Mouse (Mus musculus) stomach, postnatal 0 days (tissue): ENCODE measurements around the gene Tlr2. TPM values are rescaled to one million over a fixed set of nuclear protein-coding genes. Genes with fewer than 3 reads are reported as not detected.

ENCODE experiments used
- ATAC-seq: fragments of 200-750 bp; cut with Nextera tagmentation; 2 replicates; pipeline ENCODE4 v1.8.0; 2017; ENCODE audit not compliant: low FRiP score, low TSS enrichment
- DNase-seq: peaks from one replicate; pipeline ENCODE4 v3.0.0-alpha.2; 2016; ENCODE audit warnings: low spot score
- H3K27ac ChIP-seq: fragments of 300-500 bp; sonication (generic); replicated peaks from 2 replicates; pipeline ENCODE4 v1.5.1; 2014; ENCODE audit warnings: mild to moderate bottlenecking, control low read depth
- H3K27me3 ChIP-seq: fragments of 300-500 bp; sonication (generic); 2 replicates; pipeline ENCODE4 v1.6.1; 2014; ENCODE audit warnings: low read length; ENCODE audit not compliant: control insufficient read depth, insufficient read depth
- H3K36me3 ChIP-seq: fragments of 300-500 bp; sonication (generic); 2 replicates; pipeline ENCODE4 v1.6.1; 2014; ENCODE audit warnings: low read length, mixed read lengths; ENCODE audit not compliant: control insufficient read depth, insufficient read depth
- H3K4me1 ChIP-seq: fragments of 300-500 bp; sonication (generic); replicated peaks from 2 replicates; pipeline ENCODE4 v1.6.1; 2014; ENCODE audit warnings: antibody characterized with exemption; ENCODE audit not compliant: control insufficient read depth, insufficient read depth
- H3K4me2 ChIP-seq: fragments of 300-500 bp; sonication (generic); replicated peaks from 2 replicates; pipeline ENCODE4 v1.6.1; 2014; ENCODE audit warnings: low read depth, mild to moderate bottlenecking, control low read depth, moderate library complexity
- H3K4me3 ChIP-seq: fragments of 300-500 bp; sonication (generic); 2 replicates; pipeline ENCODE4 v1.5.1; 2014; ENCODE audit warnings: low read depth, low read length, control low read depth
- H3K9ac ChIP-seq: fragments of 300-500 bp; sonication (generic); 2 replicates; pipeline ENCODE4 v1.6.1; 2014; ENCODE audit warnings: mild to moderate bottlenecking, low read length, control low read depth, mixed read lengths
- H3K9me3 ChIP-seq: fragments of 300-500 bp; sonication (generic); 2 replicates; pipeline ENCODE4 v1.6.1; 2016; ENCODE audit warnings: low read length; ENCODE audit not compliant: control insufficient read depth
- CTCF ChIP-seq: IDR thresholded peaks from 2 replicates; pipeline ENCODE4 v1.5.1; 2016; ENCODE audit warnings: antibody characterized with exemption, low read depth, mild to moderate bottlenecking, moderate library complexity
- EP300 ChIP-seq: optimal IDR thresholded peaks from 2 replicates; pipeline ENCODE3; 2016; ENCODE audit warnings: antibody characterized with exemption
- WGBS: fragments of 180-500 bp; shearing (Covaris S2); extraction: QIAGEN DNeasy Blood & Tissue Kit; methylation state at CpG from one replicate; pipeline ENCODE4 v1.1.7; 2014; 5-methylcytosine and 5-hydroxymethylcytosine counted together
- polyA plus RNA-seq: library from polyadenylated mRNA; unstranded; fragments of >200 nt; fragmentation: Nextera tagmentation; extraction: Ambion mirVana; gene quantifications from 2 replicates; pipeline ENCODE4 v1.2.1, GENCODE M21; 2015

Tlr2 gene
- polyA plus RNA-seq, 1 experiment from 2014 or later: 8.5 TPM

DNA sequence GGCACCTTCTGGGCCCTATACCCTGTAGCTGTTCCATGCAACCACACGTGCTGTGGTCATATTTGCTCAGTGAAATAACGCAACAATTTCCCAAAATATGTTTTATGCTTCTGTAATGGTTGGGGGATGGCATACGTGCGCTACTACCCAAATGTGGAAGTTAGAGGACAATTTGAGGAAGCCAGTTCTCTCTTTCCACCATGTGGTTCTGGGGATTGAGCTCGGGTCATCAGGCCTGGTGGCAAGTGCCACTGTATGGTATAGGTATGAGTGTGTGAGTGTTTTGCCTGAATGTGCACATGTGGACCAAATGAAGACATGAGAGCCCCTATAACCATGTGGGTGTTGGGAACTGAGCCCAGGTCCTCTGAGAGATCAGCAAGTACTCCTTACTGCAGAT lies 2.1 kb downstream of the Tlr2 start:
- Histone ChIP-seq H3K27me3 (no peaks in the 10 kb centered on the region), H3K9me3 (no peaks in the 10 kb centered on the region), H3K4me2 (no peak overlapping the region), H3K27ac (no peak overlapping the region), H3K9ac (no peak overlapping the region), H3K4me3 (no peak overlapping the region), H3K36me3 (no peaks in the 10 kb centered on the region), H3K4me1 (no peaks in the 10 kb centered on the region; the same call in 1 of the 2 replicates)
- no peak for DNase-seq
- no peak for TF ChIP-seq EP300
- no peak for TF ChIP-seq CTCF
- 93% methylated on average over 5 of the region's 5 CpGs for WGBS
- no peak for ATAC-seq

DNA sequence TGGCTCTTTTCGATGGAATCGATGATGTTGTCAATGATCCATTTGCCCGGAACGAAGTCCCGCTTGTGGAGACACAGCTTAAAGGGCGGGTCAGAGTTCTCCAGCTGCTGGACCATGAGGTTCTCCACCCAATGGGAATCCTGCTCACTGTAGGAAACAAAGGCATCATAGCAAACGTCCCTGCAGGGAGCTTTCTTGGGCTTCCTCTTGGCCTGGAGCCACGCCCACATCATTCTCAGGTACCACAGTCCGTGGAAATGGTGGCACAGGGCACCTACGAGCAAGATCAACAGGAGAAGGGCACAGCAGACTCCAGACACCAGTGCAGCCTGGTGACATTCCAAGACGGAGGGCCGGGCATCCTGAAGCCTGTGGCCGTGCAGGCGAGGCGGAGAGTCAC lies 4.9 kb downstream of the Tlr2 start:
- H3K4me1 ChIP-seq: no peaks in the 10 kb centered on the region; the same call in 1 of the 2 replicates
- H3K9me3 ChIP-seq: no peaks in the 10 kb centered on the region
- H3K4me3 ChIP-seq: no peak overlapping the region
- no peak overlapping the region for H3K4me2 ChIP-seq
- H3K27ac ChIP-seq: no peak overlapping the region
- no peaks in the 10 kb centered on the region for H3K36me3 ChIP-seq
- no peaks in the 10 kb centered on the region for H3K27me3 ChIP-seq
- 77% methylated on average over 15 of the region's 15 CpGs for WGBS
- peak; percentile 23 for DNase-seq
- no peak for TF ChIP-seq EP300
- no peak for TF ChIP-seq CTCF
- ATAC-seq: peak; percentile 29; the same call in 1 of the 2 replicates
- H3K9ac ChIP-seq: no peak overlapping the region

DNA sequence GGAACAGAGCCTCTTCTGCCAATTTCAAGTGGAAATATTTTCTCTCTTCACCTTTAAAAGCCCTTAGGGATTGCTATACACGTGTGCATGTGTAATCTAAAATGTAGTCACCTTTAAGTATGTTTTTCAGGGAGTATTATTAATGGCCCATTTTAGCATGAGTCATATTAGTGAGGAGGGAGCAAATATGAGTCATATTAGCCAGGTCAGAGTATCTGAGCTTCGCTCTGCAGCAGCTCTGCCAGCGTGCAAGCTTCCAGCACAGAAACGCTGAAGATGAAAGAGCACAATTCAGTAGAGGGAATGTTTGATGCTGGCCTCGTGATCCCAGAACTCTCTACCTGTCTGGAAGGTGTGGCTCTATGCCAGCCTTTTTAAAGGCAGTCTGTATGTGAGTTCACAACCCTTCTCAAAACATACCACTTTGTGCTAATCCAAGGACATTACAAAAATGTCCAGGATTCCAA lies 13.4 kb downstream of the Tlr2 start:
- Histone ChIP-seq H3K27me3 (no peaks in the 10 kb centered on the region), H3K4me2 (no peak overlapping the region), H3K4me3 (no peak overlapping the region), H3K4me1 (no peaks in the 10 kb centered on the region), H3K27ac (no peak overlapping the region), H3K36me3 (no peaks in the 10 kb centered on the region), H3K9me3 (no peaks in the 10 kb centered on the region), H3K9ac (no peak overlapping the region)
- ATAC-seq (peak; percentile 98), DNase-seq (peak; percentile 46)
- 29% methylated on average over 5 of the region's 5 CpGs for WGBS
- TF ChIP-seq EP300: no peak
- TF ChIP-seq CTCF: no peak

DNA sequence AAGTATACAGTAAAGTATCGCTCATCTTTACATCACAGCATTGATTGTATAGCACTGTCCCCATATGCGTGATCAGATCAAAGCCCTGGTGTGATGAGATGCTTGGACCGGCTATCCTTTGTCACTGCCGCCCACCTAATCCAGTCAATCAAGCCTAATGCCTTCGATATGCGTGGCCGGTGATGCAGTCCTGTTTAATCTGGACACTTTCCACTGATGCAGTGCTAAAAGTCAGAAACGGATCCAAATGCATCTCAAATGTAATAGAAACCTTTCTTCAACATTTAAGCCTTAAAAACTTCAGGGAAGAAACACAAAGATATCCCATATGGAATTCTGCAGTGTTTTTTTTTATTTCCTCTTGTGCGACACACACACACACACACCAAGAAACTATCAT lies 13.9 kb downstream of the Tlr2 start:
- H3K4me1 ChIP-seq: no peaks in the 10 kb centered on the region
- H3K4me3 ChIP-seq: no peak overlapping the region
- no peak for ATAC-seq
- H3K9ac ChIP-seq: no peak overlapping the region
- no peak overlapping the region for H3K27ac ChIP-seq
- no peak for TF ChIP-seq EP300
- no peak overlapping the region for H3K4me2 ChIP-seq
- H3K36me3 ChIP-seq: no peaks in the 10 kb centered on the region
- no peaks in the 10 kb centered on the region for H3K9me3 ChIP-seq
- no peaks in the 10 kb centered on the region for H3K27me3 ChIP-seq
- WGBS: 63% methylated on average over 9 of the region's 9 CpGs
- no peak for DNase-seq

DNA sequence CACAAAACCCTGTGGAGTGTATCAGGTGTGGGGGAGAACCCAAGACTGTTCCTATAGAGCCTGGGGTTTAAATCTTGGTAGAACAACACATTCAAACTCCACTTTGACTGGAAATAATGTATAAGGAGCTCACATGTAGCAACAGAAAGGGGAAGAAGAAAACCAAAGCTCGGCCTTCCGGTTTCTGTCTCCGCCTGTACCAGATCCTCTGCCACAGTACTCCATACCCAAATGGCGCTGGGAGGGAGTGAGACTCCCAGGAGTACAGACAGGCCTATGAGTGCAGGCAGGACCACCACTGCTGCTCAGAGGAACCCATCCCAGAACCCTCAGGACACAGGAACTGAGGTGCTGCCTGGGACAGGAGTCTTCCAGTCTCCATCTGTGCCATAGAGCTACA lies 17.8 kb downstream of the Tlr2 start:
- Histone ChIP-seq H3K9me3 (no peaks in the 10 kb centered on the region), H3K4me3 (no peak overlapping the region), H3K9ac (no peak overlapping the region), H3K27ac (no peak overlapping the region), H3K27me3 (no peaks in the 10 kb centered on the region), H3K4me1 (no peaks in the 10 kb centered on the region), H3K36me3 (no peaks in the 10 kb centered on the region), H3K4me2 (no peak overlapping the region)
- DNase-seq (no peak), ATAC-seq (no peak)
- 91% methylated on average over 4 of the region's 4 CpGs for WGBS
- TF ChIP-seq CTCF (no peak), EP300 (no peak)

DNA sequence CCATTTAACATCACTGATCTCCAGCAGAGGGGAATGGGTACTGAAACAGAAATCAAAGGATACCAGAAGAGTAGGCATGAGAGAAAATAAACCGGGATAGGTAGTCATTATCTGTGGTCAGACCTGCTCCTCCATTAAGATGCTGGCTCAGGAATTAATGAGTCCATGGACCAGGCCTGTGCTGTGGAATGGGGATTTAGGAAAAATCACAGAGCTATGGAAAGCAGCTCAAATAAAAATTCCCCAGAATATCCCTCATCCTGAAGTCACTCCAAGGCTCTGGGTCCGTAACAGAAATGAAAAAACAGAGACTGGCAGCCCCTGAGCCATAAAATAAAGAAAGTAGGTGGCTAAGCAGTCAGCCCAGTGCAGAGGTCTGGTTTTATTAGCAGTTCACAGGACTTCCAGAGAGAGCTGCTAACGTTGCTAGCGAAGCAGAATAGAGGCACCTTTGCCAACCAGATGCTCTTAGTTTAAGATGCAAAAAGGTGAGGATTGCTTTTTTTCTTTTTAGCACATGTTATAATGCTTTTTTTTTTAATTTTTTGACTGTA lies 25.1 kb downstream of the Tlr2 start:
- Histone ChIP-seq H3K9ac (no peak overlapping the region), H3K9me3 (no peaks in the 10 kb centered on the region), H3K27me3 (no peaks in the 10 kb centered on the region), H3K27ac (no peak overlapping the region), H3K36me3 (no peaks in the 10 kb centered on the region), H3K4me2 (no peak overlapping the region), H3K4me3 (no peak overlapping the region), H3K4me1 (no peaks in the 10 kb centered on the region)
- TF ChIP-seq CTCF (no peak), EP300 (no peak)
- 82% methylated on average over 4 of the region's 4 CpGs for WGBS
- ATAC-seq: no peak
- no peak for DNase-seq
